Mouse (Mus musculus): Measurements from ENCODE around the gene Ndufb3. TPM values are rescaled to one million over a fixed set of nuclear protein-coding genes. Genes with fewer than 3 reads are reported as not detected.
"Not testable (repeated sequence)": the region's sequence is repeated elsewhere in the genome, so short reads cannot be mapped to it uniquely, and the experiment has no call there.

Ndufb3 gene
- total RNA-seq, 2 experiments from 2014 or later = 162 to 175 TPM

DNA sequence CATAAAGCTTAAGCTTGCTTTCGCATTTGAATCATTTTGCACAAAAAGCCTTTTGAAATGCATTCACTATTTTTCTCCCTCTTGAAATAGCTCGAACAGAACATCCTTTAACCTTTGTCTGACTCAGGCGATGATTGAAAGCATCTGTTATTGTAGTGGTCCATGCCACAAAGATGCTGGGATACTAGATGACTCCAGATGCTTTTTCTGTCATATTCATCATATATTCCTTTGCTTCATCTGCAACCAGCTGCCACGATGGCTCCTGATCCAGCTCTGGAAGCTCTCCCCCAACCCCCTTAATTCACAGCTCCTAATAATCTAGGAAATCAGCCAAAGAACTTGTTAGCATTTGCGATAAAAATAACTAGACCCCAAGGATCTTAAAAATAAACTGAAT lies 30.9 kb downstream of the Ndufb3 start:
- no peak for DNase-seq

- DNase-seq = no peak
Observed at GRCm38 (mm10) chr1:58617978-58618668, 31.9 kb downstream of the Ndufb3 start.

DNA sequence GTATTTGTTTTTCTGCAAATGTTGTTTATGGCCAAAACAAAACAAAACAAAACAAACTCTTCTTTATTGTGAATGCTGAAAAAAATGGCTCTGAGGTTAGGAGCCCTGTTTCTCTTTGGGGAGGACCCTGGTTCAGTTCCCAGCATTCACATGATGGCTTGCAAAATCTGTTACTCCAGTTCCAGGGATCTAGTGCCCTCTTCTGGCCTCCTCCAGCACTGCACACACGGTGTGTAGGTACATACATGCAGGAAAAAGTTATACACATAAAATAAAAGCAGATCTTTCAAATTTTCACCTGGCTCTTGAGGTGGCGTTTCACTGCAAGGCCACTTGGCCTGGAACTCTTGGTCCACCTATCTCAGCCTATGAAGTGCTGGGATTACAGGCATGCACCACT lies 32.6 kb downstream of the Ndufb3 start:
- no peak for DNase-seq

DNA sequence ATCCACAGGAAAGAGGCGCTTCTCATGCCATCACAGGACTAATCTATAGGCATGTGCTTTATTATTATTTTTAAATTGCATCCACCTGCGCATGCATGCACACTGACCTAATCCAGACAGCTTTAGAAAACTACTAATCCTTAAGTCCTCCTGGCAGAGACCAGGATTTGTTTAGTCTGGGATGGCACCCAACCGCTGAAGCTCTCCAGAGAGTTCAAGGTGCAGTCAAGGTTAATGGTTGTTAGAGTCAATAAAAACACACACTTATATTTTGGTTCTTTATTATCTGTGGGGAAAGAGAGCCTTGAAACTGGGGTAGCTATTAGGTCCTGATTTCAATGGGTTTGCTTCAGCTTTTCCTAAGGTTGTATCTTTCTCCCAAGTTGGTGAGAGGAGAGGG lies 35.1 kb downstream of the Ndufb3 start:
- no peak for DNase-seq

GRCm38 (mm10) chr1:58621996-58622748 lies 36.0 kb downstream of the Ndufb3 start:
- DNase-seq = no peak

GRCm38 (mm10) chr1:58628847-58629246 lies 42.7 kb downstream of the Ndufb3 start:
- DNase-seq = not testable (repeated sequence)

Other genes starting within 250 kb of the Ndufb3 start
- 10 to 100 TPM; 43.5 to 49.1 TPM for gene Bzw1, start 193.5 kb upstream of the Ndufb3 start, total RNA-seq (2021)
- 10 to 100 TPM; 30.4 to 33.5 TPM for gene Clk1, start 162.3 kb upstream of the Ndufb3 start, total RNA-seq (2021)
- 1 to 10 TPM; 6.8 to 8.5 TPM for gene Nif3l1, start 141.2 kb upstream of the Ndufb3 start, total RNA-seq (2021)
- gene Ppil3, start 140.9 kb upstream of the Ndufb3 start, total RNA-seq (2021) = 10 to 100 TPM; 17.2 to 17.8 TPM
- 10 to 100 TPM; 10.1 to 11.4 TPM for gene Orc2, start 81.3 kb upstream of the Ndufb3 start, total RNA-seq (2021)
- 10 to 100 TPM; 11.2 to 11.3 TPM for gene Fam126b, start 61 bp upstream of the Ndufb3 start, total RNA-seq (2021)
- not detected for gene Als2cr12, start 109.6 kb downstream of the Ndufb3 start, total RNA-seq (2021)
- gene Cflar, start 125.1 kb downstream of the Ndufb3 start, total RNA-seq (2021) = 10 to 100 TPM; 40.0 to 41.4 TPM
- 1 to 10 TPM; 2.1 to 3.6 TPM for gene Casp8, start 209.0 kb downstream of the Ndufb3 start, total RNA-seq (2021)

Measured in gastrocnemius, postnatal 25 days (tissue).